Mouse (Mus musculus): Measurements from ENCODE around the gene Inip.

Gene Inip

DNA sequence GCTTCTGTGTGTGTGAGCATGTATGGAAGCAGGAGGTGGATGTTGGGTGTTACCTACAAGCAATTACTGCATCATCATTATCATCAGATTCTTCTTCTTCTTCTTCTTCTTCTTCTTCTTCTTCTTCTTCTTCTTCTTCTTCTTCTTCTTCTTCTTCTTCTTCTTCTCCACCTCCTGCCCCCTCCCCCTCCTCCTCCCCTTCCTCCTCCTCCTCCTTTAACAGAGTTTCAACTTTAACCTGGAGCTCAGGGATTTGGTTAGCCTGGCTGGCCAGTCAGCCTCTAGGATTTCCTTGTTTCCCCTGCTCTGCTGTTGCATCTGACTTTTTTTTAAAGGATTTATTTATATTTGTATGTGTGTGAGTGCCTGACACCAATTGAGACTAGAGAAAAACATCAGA is at the start of gene Inip:
Gene Inip (minus strand): TSS at position 101 of the 400 bp plus-strand sequence.
- DNase-seq (ENCODE audit: low read depth, low spot score) = no peak

DNA sequence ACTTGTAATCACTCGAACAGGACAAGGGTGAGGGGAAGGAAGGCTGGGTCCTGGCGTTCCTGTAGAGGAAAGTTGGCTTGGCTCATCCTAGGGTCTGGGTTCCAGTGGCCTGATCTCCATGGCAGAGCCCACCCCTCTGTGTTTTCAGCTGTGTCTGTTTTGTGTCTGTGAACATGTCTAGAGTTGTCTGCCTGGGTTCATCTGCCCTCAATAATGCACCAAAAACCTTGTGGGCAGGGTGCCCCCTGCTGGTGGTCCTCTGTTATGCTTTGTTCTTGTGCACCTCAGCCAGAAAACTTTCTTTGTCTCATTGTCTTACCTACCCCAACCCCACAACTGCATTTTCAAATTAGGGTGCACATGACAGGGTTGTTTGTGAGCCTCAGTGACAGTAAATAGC is 48.8 kb upstream of the Inip start:
- peak; percentile 64 for DNase-seq (ENCODE audit: low read depth, low spot score)

DNA sequence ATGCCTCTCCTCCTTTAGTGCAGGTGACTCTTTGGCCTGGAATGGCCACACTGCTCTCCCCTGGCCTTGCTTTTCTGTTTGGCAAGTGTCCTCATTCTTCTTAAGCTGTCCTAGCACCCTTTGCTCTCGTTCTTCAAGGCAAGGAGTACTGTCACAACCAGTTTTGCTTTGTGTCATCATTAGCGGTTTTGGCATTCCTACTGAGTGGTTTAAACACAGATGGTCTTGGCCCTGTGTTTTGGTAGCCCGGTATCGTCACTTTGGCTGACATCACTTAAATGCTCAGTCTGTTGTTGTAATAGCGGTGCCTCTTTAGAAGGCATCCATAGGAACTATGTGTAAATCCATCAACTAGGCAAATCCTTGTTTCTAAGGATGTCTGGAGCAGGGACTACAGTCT is 46.1 kb upstream of the Inip start:
- DNase-seq (ENCODE audit: low read depth, low spot score) = no peak

DNA sequence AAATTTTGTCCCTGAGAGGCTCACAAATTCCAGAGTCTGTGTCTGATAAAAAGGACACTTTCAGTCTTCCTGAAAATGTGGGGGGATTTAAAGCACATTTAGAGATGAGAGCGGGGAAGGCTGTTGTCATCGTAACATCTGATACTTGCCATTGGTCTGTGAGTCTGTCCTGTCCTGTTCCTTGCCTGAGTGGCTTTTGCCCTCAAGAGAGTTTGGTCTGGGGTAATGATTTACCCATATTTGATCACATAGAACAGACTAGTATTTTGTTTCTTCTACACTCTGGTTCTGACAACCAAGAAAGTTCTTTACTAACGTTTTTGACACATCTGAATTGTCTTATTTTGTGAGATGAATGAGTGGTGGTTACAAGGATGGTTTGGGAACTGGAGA is 43.9 kb upstream of the Inip start:
- DNase-seq (ENCODE audit: low read depth, low spot score) = no peak

DNA sequence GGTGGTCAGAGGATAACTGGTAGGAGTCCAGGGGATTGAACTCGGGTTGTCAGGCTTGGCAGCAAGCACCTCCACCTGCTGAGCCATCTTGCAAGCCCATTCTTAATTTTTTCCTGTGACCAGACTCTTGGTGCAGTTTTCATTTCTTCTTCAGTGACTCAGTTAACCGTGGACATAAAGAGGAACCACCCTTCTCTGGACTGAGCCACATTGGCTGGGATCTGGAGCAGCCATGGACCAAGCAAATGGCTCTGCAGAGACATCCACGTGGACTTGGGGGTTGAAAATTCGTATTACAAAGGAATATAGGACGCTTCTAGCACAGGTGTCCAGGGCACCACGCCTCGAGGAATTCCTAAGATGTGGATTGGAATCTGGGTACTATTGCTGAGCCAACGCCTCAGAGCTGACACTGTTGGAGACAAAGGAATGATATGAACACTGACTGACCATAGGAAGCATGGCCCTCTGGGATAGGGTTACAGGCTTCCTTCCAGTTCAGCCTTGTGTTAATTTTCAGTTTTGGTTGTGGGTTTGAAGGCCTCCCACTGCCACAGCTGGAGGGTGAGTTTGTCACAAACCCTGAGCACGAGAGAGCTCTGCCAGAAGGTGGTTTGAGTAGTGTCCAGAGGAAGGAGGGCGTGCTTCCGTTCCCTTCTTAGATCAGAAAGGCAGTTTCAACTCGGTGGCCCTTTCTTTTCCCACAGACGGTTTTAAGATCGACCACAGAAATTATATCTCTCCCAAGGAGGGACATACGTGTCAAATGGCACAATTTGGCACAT is 43.3 kb upstream of the Inip start:
- DNase-seq (ENCODE audit: low read depth, low spot score) = no peak

DNA sequence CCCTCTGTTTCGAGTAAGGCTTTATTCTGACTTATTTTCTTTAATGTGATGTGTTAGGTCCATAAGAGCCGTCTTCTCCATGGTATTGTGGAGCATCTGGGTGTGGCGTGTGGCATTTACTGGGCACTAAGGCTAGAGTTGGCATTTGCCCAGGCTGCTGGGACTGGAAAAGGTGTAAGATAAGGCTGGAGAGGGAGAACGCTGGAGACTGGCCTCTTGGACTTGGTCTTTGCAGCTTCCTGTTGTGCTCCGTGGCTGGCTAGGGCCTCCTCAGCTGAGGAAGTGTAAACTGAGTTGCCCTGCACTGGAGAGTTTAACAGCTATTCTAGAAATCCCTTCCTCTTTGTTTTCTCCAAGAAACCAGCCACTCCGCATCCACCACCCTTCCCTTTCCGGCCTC is 36.3 kb upstream of the Inip start:
- no peak for DNase-seq (ENCODE audit: low read depth, low spot score)

DNA sequence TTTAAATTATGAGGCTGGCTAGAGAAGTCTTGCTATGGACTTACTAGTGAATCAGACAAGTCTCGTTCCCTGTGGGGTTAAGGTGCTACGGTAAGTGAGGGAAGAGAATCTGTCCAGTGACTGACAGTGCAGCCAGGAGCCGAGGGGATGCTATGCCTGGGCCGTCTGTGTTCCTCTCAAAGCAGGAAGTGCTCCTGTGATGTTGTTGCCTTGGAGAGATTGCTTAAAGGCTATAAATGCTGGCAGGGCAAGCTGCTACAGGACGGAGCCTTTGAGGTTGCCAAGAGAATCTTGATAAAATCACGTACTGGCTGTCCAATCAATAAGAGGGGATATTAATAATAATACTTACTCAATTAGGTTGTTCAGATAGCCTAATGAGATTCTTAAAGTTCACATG is 31.4 kb upstream of the Inip start:
- no peak for DNase-seq (ENCODE audit: low read depth, low spot score)

DNA sequence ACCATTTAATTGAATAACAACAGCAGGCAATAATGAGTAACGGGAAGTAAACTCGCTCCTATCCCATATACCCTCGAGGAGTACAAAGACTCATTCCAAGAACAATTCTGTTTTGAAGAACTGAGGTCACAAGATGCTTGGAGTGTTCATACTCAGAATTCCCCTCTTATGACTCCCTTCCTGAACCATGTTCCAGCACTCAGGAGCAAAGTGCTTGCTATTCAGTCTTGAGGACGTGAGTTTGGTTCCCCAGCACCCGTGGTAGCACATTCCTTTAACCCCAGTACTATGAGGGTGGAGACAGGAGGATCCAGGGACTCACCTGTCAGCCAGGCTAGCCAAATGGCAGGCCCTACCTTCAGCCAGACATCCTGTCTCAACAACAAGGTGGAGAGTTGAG is 29.6 kb upstream of the Inip start:
- no peak for DNase-seq (ENCODE audit: low read depth, low spot score)

DNA sequence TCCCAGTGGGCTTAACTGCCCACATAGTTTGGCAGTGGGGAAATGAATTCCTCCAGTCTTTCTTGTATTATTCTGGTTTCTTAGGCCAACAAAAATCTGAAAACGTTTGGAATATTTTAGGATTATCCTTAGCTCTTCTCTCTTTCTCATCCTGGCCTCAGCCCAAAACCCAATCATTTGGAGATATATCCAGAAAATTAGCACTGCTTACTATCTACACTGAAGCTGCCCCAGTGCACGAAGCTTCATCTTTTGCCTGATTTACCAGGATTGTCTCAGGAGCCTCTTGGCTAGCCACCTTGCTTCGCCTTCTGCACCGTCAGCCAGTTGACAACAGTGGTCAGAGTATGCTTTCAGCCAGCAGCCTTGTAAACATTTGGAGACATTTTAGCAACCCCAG is 27.7 kb upstream of the Inip start:
- DNase-seq (ENCODE audit: low read depth, low spot score) = no peak

DNA sequence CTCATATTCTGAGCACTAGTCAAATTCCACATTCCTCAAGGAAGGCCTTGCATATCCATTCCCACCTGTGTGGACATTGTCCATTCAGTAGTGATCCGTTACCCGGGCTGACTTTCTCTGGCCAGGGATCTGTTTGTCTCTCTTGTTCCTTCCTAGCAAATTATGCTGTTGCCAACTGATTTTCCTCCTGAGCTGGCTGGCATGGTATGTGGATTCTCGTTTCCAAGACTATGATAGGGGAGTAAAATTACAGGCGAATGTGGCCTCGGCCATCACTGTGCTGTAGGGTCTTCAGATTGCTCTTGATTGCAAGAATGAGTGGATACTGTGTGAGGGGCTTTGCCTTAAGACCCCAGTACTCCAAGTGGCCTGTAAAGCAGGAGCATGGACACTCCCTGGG is 25.0 kb upstream of the Inip start:
- no peak for DNase-seq (ENCODE audit: low read depth, low spot score)

DNA sequence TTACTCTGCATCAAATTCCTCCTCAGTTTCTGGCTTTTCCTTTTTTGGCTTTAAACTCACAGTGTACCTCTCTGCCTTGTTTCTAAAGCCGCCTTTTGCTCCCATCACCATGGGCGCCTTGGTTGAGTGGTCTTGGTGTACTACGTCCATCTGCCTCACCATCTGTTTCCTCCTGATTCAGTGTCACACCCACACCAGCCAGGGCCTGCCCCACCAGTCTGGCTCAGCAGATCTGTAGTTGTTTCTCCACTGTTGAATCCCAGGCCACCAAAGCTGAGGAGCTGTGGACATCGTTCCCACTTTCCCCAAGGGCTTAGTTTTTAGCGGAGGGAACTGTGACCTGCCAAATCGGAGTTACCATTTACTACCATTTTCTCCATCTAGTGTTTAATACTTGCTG is 24.2 kb upstream of the Inip start:
- no peak for DNase-seq (ENCODE audit: low read depth, low spot score)

DNA sequence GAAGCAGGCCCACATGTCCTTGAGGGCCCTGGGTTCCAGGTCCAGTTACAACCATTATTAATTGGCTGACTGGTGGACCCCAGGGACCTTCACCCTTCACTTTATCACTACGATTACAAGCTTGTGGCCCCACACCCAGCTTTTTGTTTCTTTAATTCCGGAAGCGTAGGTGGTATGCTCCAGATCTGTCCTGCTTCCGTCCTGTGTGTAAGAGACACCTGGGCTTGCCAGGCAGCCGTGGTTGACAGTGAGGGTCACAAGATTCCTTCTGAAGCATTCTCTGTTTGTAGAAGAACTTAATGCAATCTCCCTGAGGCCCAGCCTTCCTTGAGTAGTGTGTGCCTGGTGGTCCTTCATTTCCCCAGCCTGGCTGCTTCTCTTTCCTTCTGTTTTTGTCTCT is 23.5 kb upstream of the Inip start:
- DNase-seq (ENCODE audit: low read depth, low spot score) = no peak

DNA sequence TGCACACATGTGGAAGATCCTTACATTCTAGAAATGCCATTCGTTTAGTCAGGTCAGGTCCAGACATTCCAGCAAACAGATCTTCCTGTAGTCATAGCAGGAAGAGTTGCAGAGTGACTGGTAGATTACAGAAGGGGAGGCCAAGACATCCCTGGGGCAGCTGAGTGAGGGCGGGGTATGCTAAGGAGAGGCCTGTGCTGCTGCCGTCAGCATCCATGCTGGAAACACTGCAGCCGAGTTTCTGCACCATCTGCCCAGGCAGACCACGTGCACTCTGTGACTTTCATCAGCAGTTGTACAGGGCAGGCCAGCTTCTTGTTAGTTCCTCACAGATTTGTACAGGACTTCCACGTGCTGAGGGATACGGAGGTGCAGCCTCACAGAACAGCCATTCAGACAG is 22.1 kb upstream of the Inip start:
- no peak for DNase-seq (ENCODE audit: low read depth, low spot score)

DNA sequence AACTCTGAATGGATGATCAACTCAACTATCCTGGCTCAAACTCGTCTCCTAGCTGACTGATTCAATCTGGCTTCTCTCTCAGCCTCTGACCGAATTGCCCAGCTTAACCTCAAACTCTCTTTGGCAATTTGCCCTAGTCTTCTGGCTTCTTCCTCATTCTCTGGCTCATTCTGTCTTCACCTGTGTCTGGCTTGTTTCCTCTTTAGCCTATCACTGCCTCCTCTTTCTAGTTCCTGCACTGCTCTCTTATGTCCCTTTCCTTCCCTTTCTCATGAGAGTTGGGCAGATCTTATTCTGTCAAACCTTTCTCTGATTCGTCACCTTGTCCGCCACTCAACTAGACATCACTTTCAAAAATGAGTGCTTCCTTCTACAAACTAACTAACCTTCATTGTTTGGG is 20.7 kb upstream of the Inip start:
- DNase-seq (ENCODE audit: low read depth, low spot score) = no peak

DNA sequence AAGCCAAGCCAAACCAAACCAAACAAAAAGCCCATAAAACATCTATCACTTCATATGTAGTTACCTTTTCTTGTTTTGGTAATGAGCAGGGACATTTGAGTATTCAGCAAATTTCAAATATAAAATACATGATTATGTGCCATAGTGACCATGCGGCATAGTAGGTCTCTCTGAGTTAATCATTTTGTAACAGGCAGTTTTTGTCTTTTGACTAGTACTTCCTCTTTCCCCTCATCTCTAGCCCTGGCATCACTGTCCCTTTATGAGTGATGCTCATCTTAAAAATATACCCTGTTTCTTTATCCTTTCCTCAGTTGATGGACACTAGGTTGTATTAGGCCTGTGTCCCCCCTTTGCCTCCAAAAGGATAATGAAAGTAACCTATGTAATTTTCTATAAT is 20.1 kb upstream of the Inip start:
- DNase-seq (ENCODE audit: low read depth, low spot score) = no peak

DNA sequence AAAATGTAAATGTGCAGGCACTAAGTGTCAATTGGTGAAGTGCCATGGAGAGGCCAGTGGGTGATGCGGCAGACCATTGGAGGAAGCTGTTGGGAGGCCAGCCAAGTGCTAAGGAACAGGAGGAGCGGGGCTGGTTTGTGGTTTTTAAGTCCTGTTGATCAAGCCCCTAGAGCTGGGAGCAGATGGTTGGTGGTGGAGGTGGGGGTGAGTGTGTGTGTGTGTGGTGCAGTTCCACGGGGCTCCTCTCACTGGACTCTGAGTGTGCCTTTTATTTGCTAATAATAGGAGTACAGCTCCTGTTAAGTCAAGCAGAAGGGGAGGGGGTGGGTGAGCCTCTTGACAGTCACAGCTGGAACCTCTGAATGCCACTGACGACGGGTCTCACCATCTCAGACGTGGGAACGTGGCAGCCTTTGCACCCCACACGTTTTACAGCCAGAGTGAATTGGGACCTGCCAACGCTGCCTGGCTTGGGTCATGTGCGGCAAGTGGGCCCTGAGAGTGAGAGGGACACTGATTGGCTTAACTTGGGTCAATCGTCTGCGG is 18.2 kb upstream of the Inip start:
- DNase-seq (ENCODE audit: low read depth, low spot score) = no peak

DNA sequence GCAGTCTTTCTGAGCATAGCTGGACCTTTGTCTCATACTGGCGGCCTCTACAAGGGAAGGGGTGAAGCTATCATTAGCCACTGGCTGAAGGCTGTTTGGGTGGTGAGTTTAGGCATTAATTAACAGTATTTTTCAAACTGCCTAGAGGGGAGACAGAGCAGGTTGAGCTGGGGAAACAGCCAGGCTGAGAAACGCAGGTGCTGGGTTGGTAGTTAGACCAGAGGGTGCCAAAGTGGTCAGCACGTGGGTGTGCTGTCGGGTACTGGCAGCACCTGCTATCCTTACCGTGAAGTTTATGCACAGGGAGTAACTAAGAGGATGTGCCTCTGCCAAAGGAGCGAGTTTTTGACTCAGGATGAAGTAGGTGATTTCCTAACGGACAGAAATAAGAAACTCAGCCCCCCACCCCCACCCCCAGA is 17.7 kb upstream of the Inip start:
- DNase-seq (ENCODE audit: low read depth, low spot score) = no peak

DNA sequence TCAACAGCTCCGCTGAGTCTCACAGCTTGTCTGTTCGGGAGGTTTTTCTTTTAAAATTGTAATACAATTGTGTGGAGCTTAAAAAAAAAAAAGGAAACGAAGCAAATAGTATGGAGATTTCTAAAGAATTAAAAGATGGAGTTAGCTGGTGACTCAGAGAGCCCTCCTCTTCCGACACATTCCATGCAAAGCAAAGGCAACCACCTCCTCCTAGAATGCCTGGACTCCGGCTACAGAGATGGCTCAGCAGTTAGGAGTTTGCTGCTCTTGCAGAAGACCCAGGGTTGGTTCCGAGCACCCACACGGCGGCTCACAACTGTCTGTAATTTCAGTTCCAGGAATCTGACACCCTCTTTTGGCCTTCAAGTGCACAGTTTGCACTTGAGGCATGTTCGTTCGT is 17.1 kb upstream of the Inip start:
- no peak for DNase-seq (ENCODE audit: low read depth, low spot score)

DNA sequence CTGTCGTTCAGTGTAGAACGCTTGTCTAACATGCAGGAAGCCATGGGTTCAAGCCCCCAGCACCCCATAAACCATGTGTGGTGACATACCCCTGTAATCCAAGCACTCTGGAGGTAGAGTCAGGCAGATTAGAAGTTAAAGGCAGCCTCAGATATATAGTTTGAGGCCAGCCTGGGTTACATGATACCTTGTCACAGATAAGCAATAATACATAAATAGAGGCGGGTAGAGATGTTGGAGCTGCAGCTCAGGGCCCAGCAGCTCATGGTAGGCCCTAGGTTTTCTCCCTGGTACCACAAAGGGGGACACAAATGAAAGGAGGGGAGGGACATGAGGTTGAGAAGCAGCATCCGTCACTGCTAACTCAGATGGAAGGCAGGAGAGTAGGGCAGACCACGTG is 16.4 kb upstream of the Inip start:
- DNase-seq (ENCODE audit: low read depth, low spot score) = no peak

DNA sequence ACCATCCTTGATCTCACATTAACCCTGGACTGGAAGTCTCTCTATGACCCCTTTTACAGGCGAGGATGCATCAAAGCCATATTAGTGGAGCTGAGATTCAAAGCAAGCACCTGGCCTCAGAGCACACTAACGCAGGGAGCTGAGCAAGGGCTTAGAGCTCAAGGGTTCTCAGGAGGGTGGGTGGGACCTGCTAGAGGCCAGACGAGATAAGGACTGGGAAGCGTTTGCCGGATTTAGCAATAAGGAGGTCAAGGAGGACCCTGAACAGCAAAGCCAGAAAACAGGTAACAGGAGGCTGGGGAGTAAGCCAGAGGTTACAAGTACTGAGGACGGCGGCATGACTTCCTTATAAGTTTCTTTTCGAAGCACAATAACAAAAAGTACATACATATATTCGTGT is 15.1 kb upstream of the Inip start:
- DNase-seq (ENCODE audit: low read depth, low spot score) = no peak

DNA sequence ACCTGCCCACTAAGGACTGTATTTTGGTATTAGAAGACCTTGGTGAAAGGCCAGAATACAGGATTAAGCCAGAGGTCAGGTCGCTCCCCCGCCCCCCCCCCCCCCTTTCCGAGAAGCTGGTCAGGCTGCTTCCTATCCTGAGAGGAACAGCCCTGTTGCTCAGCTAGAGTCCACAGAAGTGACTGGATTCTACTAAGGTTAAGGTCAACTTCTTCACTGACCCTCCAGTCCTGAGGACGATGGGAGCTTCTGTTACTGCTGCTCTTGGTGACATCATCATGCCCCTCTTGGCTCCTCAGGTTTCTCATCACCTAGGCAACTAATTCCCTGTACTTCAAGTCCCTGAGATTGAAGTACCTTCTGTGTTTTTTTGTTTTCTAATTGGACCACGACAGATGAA is 14.6 kb upstream of the Inip start:
- no peak for DNase-seq (ENCODE audit: low read depth, low spot score)

DNA sequence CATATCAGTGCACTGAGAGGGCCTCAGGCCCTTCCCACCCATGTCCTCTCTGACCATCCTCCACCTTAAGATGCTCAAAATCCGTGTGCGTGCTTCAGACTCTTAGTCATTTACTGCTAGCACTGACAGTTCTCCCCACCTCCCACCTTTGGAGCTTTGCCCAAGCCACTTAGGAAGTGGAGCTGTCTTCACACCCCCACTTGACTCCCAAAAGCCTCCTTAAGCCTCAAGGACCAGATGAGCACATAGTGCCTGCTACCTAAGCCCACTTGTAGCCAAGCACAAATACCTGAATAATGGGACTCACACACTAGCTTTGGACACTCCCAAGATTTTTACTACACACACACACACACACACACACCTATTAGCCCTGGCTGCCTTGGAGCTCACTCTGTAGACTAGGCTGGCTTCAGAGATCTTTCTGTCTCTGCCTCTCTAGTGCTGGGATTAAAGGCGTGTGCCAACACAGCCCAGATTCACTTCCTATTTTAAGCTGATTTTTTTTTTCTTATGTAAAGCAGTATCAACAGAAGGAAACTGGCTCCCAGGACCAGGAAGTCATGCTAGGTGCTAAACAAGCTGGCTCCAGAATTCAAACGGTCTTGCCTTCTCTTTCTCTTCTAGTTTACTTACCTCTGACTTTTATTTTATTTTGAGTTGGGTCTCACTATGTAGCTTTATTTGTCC is 13.9 kb upstream of the Inip start:
- DNase-seq (ENCODE audit: low read depth, low spot score) = no peak

DNA sequence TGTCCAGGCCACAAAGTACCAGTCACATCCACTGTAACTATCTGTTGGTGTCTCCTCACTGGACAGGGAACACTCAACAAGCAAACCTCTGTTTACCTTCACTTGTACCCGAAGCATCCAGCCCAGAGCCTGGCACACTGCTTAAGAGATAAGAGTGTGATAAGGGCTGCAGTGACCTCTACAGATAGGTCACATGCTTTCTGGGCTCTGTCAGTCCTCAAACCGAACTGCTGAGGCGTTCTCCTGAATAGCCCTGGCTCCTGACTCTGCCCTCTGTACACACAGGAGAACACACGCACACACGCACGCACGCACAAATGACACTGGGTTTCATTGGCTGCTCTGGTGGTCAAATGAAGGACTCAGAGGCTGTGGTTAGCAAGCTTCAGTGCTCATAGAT is 12.7 kb upstream of the Inip start:
- DNase-seq (ENCODE audit: low read depth, low spot score) = no peak

Data from forelimb bud, embryonic 11.5 days (tissue).